Mouse (Mus musculus): ENCODE data around the gene Slc7a6os.

DNA sequence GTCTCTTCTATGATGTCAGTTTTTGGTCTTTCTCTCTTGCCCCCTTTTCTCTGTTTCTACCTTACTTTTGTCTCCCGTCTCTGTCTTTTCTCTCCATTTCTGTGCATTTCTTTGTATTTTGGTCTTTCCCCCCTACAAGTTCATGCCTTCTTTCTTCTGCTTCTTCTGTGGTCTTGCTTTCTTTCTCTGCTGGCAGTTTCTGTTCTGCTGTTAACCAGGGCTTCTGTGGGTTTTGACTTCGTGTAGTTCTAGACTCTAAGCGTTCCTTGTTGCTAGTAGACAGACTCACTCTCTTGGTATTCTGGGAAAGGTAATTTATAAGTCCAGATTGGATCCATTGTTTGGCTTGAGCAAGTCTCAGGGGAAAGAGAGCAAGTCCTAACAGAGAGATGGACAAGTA is 24.3 kb downstream of the Slc7a6os start:
- TF ChIP-seq CTCF (IDR thresholded peaks at IDR 0.05; ENCODE audit: insufficient read depth, low read depth, low read length) (no peak), POLR2A (IDR thresholded peaks at IDR 0.05; ENCODE audit: insufficient read depth, low read depth, low read length) (no peak)
